Mouse (Mus musculus) heart, postnatal 36 days (tissue): ENCODE measurements at regions not wholly inside any gene's neighbourhood (a gene's known extent, or its start where the extent isn't known, plus 50 kb on each side); places are given as distances from the start of the nearest gene placed in this dataset.
"Not testable (repeated sequence)": the region's sequence is repeated elsewhere in the genome, so short reads cannot be mapped to it uniquely, and the experiment has no call there.

Experiments used
- DNase-seq, 2 experiments: peaks; one replicate each; pipeline ENCODE4 v3.0.0; 2021 to 2022
- intact Hi-C: fragments of 180-260 bp; cut with DNase I; formaldehyde crosslinking; loops from one replicate; pipeline ENCODE4 v1.15.1; 2025

DNA sequence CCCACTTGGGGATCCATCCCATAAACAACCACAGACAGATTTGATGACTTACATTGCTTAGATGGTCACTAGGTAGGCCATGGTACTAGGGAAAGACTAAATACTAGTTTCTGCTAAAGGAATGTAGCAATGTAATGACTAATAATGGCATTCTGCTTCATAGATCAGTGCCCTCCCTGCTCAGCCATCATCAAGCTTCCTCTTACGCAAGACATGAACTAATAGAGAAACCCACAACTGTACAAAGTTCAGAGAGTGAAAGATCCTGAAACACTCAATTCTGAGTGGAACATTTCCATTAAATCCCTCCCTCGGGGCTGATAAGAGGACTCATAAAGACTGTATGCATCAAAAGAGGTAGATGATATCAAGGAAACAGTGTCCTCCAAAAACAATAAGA is 198.4 kb upstream of the Speer4f2 start:
- DNase-seq = no peak
- intact Hi-C loops = no loop called here

DNA sequence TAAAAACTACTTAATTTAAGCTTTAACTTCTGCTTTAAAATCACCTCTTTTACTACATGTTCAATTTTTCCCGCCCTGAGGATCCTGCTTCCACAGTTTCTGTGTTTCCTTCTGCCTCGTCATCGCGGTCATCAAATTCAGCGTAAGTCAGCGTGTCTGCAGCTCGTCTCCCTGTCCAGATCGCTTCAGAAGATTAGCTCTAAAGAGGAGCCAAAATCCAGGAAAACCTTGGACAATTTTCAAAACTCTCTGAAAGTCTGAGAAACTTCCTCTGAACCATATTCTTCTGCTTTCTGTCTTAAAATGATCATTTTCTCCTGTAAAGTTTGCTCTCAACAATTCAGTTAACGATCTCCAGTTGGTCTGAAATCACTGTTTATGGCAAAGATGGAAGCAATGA is 196.2 kb upstream of the Speer4f2 start:
- intact Hi-C loops = no loop called here
- DNase-seq = no peak

DNA sequence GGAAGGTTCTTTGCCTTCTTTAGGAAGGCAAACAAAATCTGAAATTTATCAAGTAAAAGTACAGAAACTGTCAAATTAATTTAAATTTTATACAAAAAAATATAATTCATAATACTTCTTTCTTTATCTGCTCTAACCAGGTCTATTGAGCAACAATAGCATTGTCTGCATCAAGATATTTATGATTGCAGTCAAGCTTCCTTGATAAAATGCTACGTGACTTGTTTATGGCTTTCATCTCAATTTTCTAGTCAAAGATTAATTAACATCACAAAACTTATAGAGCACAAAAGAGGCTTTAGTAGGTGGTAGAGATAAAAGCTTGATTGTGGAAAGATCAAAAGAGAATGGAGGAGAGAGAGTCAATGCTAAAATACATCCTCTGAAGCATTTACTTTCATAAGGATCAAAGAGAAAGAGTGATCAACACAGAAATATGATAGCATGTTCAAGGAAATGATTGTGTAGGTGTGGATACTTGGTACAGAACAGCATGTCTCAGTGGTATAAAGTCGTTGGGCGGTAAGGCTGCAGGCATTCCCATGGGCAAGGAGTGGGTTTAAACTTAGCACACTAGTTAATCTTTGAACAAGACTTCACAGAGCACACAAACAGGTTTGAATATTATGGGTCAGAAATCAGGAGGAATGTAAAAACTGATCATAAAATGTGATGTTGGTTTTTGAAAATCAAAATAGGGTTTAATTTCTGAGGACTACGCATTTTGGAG is 164.3 kb upstream of the Speer4f2 start:
- intact Hi-C loops = no loop called here
- no peak for DNase-seq

DNA sequence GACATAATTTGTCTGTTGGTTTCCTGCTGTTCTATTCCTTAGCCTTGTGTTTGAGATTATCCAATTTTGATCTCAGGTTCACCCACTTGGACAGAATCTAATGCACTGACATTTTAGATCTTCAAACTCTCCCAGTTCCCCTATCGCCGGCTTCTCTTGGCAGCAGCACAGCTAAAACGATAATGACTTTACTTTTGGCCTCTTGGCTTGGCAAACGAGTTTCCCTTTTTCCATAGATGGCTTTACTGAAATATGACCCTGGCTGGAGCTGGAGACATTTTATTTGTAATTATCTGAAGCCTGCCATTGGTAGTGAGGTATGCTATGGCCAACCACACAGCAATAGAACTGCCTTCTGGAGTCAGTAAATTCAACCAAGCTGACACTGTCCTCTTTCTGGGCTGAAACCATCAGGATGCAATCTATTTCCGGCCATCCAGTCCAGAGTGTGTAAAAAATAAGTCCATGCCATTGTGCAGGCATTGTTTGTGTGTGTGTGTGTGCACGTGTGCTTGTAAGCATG is 162.2 kb upstream of the Speer4f2 start:
- DNase-seq = no peak
- intact Hi-C loops = no loop called here

DNA sequence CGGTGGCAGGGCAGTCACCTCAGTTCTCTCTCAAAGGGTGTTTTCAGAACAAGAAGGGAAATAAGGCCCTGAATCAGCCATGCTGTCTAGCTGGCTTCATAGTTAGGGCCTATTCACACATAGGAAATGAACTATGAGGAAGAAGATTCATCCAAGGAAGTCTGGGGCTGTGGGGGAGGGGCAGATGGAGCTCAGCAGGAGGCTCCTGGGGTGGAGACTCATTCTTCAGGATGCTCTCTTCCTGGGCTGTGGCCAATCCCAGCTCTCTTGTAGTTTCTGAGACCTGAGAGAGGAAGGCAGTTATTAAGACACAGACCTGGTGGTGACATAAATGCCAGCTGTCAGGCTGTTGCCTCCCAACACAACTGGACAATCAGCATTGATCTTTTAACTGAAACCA is 149.4 kb upstream of the Speer4f2 start:
- DNase-seq, intact Hi-C loops: not testable (repeated sequence)

DNA sequence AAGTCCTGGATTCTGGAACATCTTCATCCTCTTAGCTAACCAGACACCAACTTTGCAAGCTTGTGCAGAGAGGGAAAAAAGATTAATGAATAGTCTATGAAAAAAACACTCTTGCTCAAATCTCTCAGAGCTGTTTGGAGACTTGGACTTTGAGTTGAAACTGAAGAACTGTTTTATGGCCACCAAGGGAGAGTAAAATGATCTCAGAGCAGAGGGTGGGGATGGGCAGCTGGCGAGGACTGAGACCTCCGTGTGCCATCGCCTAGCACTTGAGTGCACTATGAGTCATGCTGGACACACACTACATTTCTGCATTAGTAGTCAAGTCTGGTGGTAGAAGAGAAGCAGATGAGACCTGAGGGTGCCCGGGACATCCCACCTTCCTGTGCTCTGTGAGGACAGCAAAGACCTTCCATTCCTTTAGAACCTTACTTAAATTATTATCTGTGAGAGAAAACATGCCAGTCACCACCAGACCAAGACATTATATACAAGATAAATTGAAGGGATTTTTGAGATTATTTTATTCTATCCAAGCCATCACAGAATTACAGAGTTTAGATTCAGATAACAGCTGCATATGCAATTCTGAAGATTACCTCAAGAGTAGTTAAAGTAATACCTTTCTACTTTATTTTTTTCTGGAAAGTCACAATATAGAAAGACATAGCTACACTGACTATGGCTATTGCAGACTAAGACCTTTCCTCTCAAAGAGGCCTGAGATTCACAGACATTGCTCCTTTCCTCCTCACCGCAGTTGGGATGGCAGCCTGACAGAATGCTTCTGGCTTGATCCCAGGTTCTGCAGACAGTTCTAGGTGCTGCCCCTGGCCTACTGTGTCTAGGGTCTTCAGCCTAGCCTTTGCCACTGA is 125.0 kb upstream of the Speer4f2 start:
- DNase-seq = no peak
- intact Hi-C loops = no loop called here

DNA sequence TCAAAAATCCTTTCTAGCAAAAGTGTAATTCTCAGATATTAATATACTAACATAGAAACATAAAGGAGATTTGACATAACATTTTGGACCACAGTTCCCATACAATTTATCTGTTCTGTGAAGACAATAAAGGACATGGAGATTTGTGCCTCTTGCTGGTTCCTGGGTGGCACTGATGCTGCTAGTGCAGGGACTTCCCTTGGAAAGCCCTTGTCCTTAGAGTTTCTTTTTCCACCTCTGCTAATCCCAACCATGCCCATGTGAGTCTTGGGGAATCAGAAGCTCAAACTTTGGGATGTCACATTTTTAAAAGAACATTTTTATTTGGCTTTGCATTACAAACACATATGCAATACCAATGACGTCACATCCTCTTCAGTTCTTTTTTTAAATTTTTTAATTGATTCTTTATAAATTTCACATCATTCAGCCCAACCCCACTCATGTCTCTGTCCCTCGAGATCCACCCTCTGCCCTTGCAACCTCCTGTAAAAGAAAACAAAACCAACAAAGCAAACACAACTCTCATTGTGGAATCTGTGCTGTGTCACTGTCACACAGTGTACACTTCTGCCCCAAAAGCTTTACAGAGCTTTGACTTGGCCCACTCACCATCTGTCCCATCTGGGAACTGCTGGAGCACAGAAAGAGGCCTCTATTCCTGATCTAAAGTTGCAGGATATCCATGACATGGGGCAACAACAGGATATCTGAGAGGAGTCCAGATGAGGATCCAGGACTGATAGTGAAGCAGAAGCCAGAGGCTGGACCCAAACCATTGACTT is 112.2 kb upstream of the Speer4f2 start:
- intact Hi-C loops = no loop called here
- DNase-seq = no peak

DNA sequence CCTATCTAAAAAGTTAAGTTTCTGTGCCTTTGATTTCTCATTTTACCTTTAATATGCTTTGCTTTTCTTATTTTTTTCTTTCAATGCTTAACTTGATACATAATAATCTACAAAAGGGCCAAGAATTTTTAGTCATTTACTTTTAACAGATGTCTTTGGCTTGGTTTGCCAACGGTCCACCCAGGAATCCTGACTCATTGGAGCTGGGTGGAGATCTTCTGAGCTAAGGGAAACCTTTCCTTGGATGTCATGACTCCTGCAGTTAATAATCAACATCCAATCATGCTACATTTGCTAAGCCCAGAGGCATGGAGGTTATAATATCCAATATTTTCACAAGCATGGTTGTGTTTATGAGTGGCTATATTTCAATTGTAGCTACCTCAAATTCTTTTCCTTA is 110.9 kb upstream of the Speer4f2 start:
- DNase-seq = peak in 1 of 2 experiments; percentile 7

DNA sequence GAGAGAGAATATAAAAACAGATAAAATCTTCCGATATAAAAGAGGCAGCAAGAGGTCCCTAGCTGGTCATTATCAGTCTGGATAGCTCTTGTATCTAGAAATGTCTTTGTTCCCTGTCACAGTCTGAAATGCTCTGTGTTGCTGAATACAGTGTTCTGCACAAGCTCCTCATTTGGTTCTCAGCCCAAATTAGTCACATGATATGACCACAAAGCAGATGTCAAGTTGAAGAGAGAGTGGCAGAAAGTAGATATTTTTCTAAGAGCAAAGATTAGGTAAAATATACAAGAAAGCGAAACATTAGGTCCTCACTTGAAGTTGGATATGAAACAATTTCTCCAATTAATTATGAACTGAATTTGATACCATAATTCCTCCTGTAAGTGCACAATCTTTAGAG is 101.8 kb upstream of the Speer4f2 start:
- intact Hi-C loops = no loop called here
- DNase-seq = no peak

More for the DNA sequence above, 110.9 kb upstream of the Speer4f2 start:
- intact Hi-C loops = no loop called here

DNA sequence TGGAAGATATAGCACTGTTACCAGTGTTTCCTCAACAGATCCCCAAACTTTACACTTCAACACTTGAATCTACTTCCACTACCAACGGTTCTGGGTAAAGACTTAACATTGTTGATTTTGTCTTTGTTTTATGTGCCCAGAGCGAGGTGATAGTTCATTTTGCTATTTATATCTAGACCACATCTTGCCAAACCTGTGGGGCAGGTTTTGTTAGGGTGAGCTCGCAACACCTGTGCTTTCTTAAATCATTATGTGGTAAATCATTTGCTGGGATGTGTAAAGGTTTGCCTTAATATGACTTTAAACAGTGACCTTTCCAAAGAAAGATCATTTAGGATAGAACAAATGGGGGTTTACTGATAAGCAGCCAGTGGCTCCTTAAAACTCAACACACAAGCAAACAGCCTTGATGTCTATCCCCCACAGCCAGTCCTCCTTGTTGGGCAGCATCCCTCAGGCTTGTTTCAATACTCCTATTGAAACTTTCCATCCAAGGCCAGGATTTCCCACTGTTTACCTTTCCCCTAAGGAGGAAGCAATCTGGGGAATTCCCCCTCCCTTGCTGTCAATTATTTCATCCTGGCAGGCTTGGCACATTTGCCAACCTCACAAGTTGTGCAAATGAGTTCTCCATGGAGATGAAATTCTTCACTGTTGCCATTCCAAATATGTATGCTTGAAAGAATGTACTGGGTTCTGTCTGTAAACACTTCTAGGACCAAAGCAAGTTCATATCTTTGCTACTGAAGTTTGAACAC is 101.1 kb upstream of the Speer4f2 start:
- DNase-seq = no peak
- intact Hi-C loops = no loop called here

DNA sequence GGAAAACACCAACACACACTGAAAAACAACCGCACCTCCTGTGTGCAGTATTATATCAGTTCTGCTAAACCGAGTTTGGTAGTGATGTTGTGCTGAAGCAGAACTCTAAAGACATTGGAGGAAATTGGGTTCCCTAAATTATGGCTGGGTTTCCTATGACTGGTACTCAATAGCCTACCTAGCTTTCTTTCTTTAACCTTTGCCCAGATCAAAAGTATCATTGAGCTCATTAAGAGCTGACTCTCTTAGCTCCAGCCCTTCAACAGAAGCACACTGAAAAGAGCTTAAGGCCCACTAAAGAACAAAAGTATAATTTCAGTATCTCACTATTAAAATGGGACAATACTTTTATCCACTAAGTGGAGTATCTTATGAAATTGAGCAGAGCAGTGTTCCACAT is 97.6 kb upstream of the Speer4f2 start:
- intact Hi-C loops = no loop called here
- DNase-seq = no peak

DNA sequence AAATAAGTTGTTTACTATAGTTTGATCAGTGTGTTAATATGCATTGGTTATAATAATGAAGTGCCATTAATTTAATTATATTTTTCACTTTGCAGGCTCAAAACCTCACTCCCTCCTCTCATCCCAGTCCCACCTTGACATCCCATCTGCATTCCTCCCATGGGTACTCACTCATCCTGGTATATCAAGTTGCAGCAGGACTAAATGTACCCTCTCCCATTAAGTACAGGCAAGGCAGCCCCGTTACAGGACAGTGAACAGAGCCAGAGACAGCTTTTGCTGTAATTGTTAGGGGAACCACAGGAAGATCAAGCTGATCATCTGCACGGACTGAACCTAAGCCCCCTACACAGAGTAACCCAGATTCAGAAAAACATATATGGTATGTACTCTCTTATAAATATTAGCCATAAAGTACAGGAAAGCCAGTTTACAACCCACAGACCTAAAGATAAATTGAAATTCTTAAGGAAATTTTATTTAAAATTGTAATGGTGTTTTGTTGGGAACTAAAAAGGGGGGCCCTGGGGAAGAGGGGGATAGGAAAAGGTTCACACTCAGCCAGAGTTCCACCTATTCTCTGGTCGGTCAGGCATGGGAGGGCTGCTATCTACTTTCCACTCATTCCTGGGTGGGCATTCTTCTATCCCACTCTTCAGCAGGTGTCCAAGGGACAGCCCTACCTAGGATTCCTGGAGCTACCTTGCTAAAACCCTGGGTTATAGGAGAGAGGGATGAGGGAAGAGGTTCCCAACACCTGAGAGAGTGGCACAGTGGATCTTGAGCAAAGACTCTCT is 96.0 kb upstream of the Speer4f2 start:
- DNase-seq = no peak
- intact Hi-C loops = no loop called here

DNA sequence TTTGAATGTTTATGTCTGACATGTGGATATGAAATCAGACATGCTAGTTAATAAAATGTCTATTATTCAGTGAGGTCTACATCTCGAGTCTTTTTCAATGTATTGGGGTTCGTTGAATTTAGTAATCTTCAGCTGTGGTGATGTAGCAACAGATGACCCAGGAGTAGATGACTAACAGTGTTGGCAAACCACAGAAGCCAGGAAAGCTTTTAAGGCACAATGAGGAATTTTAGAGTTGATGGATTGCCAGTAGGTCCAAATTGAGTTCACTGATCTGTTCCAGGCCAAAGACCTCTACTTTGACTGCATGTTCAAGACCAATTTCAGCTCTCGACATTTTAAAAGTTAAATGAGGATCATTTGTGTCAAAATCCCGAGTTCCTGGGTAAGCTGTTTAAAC is 92.8 kb upstream of the Speer4f2 start:
- intact Hi-C loops = no loop called here

DNA sequence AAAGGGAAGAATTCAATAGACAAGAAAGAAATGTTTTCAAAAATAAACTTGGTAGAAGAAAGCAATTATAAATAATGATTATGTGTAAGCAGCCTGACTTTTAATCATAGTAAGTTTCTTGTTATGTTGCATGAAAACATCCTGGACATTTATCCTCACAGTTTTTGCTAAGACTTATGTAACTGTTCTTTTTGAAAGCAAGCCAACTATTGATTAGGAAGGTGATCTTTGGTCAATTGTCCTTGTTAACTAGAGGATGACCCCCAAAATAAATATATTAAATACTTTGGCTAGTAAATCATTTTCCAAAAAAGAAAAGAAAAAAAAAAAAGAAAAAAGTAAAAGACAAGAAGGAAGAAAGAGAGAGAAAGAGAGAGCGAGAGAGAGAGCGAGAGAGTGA is 92.0 kb upstream of the Speer4f2 start:
- no peak for DNase-seq
- intact Hi-C loops = no loop called here

More for the DNA sequence above, 92.8 kb upstream of the Speer4f2 start:
- DNase-seq = no peak

DNA sequence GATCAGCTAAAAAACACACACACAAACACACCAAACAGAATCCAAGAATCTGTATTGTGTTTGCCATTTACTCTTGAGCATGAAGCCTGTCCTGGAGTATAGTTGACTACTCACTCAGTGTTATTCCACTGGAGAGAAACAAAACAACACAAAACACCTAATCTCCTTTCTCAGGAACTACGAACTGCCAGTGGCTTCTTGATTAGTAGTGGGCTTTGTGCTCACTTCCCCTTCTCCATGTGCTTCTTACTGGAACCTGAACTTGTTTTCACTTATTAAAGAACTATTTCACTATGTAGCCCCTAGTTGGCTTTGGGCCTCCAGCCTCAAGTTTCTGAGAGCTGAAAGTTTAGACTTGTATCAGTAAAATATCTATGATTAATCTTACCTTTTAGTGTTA is 84.0 kb upstream of the Speer4f2 start:
- intact Hi-C loops = no loop called here
- no peak for DNase-seq

DNA sequence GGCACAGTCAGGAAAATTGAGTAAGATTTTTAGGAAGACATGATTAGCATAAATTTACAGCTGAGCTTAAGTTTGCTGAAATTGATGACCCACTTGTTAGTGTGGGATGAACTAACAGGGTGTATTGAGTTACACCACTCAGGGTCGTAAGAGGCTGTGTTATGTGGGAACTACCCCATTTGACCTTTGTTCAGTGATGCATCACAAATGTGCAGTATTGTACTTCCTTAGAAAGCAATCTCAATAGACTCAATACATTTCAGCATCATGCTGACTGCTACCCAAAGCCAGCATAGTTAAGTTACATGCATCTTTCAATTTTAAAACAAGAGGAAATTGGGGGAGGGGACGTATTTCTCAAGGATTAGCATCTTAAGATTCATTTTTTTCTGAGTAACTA is 80.4 kb upstream of the Speer4f2 start:
- DNase-seq = no peak
- intact Hi-C loops = no loop called here

DNA sequence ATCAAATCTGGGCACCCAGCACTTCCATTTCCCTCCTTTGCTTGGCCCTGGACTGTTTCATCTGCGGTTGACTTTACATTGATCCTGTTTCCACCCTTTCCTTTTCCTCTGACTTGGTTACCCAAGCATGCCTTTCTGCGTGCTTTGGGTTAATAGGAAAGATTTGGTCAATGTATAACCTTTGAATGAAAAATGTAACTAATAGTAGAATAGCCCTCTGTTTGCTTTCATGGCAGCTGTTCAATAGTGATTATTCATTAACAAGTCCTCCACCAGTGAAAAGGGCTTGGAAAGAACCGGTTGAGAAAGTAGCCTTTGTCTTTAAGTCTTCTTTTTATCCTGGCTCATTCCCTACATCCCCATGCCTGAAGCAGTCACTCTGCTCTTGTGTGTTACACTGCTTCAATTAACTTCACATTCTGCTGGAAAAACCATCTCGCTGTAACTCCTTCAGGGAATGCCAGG is 76.4 kb upstream of the Speer4f2 start:
- intact Hi-C loops = no loop called here
- DNase-seq = no peak

DNA sequence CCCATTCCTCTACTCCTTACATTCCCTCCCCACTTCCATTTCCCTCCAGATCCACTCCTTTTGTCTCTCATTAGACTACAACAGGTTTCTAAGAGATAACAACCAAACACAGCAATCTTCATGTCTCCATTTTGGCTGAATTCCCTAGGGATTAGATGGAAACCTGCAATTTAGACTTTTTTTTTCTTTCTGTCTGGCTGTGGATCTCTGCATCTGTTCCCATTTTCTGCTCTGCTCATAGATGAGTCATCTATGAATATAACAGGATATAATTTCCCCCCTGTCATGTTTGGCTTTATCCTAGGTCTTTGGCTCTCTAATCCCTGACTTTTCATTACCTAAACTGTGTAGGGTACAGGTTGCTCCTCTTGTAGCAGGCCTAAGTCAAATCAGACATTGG is 73.1 kb upstream of the Speer4f2 start:
- no peak for DNase-seq
- intact Hi-C loops = no loop called here

DNA sequence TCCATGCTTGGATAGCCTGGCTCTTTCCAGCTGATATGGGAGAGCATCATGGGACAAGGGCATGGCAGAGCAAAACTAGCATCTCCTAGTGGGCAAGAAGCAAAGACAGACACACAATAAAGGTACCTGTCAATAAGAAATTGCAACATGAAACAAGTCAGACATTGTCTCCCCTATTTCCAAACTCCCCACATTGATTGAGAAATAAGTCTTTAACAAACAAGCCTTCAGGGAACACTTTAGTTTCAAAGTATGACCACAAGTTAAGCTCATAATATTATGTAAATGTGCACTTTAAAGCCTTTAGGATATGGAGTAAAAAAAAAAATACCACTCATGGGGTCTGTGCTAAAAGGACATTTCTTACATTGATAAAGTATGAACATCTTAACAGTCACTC is 51.5 kb upstream of the Speer4f2 start:
- no peak for DNase-seq
- intact Hi-C loops = no loop called here
